Mouse (Mus musculus) E14TG2a.4 (cell line): ENCODE results near the gene Rbck1.

Source experiments
- H3K27me3 ChIP-seq: 2 replicates; pipeline ENCODE4 v1.6.1; 2014; ENCODE audit warnings: low read length, control low read depth; ENCODE audit not compliant: insufficient read depth
- H3K36me3 ChIP-seq: 2 replicates; pipeline ENCODE4 v1.6.1; 2014; ENCODE audit warnings: low read length, control low read depth; ENCODE audit not compliant: insufficient read depth
- H3K4me1 ChIP-seq: replicated peaks from 2 replicates; pipeline ENCODE4 v1.6.1; 2014; ENCODE audit warnings: low read depth, low read length, control low read depth
- H3K4me3 ChIP-seq: replicated peaks from 2 replicates; pipeline ENCODE4 v1.5.1; 2014; ENCODE audit warnings: mild to moderate bottlenecking, low read length
- H3K9me3 ChIP-seq: 2 replicates; pipeline ENCODE4 v1.6.1; 2014; ENCODE audit warnings: low read length, control low read depth
- CTCF ChIP-seq: conservative IDR thresholded peaks from 2 replicates; pipeline ENCODE4 v1.5.1; 2014; ENCODE audit warnings: low read length
- NANOG ChIP-seq: IDR thresholded peaks from 2 replicates; pipeline ENCODE4 v1.6.1; 2014; ENCODE audit warnings: borderline replicate concordance, low read length, mixed read lengths
- POU5F1 ChIP-seq: IDR thresholded peaks from 2 replicates; pipeline ENCODE4 v1.6.1; 2014; ENCODE audit warnings: low read length, borderline replicate concordance

The Rbck1 gene

GRCm38 (mm10) chr2:152347722-152348121 is 15.3 kb upstream of the Rbck1 start:
- TF ChIP-seq NANOG (no peak), CTCF (no peak), POU5F1 (no peak)
- Histone ChIP-seq H3K9me3 (no peaks in the 10 kb centered on the region), H3K36me3 (peaks cover 10% of the 10 kb centered on the region), H3K27me3 (no peaks in the 10 kb centered on the region), H3K4me1 (peaks cover 83% of the 10 kb centered on the region), H3K4me3 (no peak overlapping the region)

- TF ChIP-seq CTCF, result no peak
- TF ChIP-seq POU5F1, result no peak
- TF ChIP-seq NANOG, result no peak
- Histone ChIP-seq H3K4me1 (peaks cover 90% of the 10 kb centered on the region), H3K9me3 (no peaks in the 10 kb centered on the region), H3K36me3 (peaks cover 12% of the 10 kb centered on the region), H3K4me3 (0 out of 2 replicates have a peak overlapping the region, but pooled peaks have one; percentile 89), H3K27me3 (no peaks in the 10 kb centered on the region)
These were observed 14.5 kb upstream of the Rbck1 start for GRCm38 (mm10) chr2:152346776-152347465.

- H3K27me3 ChIP-seq, result no peaks in the 10 kb centered on the region
These were observed 12.9 kb upstream of the Rbck1 start for GRCm38 (mm10) chr2:152345393-152345792.

GRCm38 (mm10) chr2:152344909-152345308 is 12.5 kb upstream of the Rbck1 start:
- H3K4me3 ChIP-seq, result peak overlapping the region; percentile 89
- peaks cover 24% of the 10 kb centered on the region for H3K36me3 ChIP-seq
- H3K27me3 ChIP-seq, result no peaks in the 10 kb centered on the region
- TF ChIP-seq NANOG (no peak), CTCF (no peak), POU5F1 (no peak)
- no peaks in the 10 kb centered on the region for H3K9me3 ChIP-seq
- peaks cover 80% of the 10 kb centered on the region for H3K4me1 ChIP-seq

More at GRCm38 (mm10) chr2:152345393-152345792, 12.9 kb upstream of the Rbck1 start:
- peaks cover 81% of the 10 kb centered on the region for H3K4me1 ChIP-seq
- peaks cover 21% of the 10 kb centered on the region for H3K36me3 ChIP-seq
- TF ChIP-seq CTCF (no peak), NANOG (no peak), POU5F1 (no peak)
- peak overlapping the region; percentile 89 for H3K4me3 ChIP-seq
- no peaks in the 10 kb centered on the region for H3K9me3 ChIP-seq

GRCm38 (mm10) chr2:152344361-152344760 is 11.9 kb upstream of the Rbck1 start:
- Histone ChIP-seq H3K4me3 (peak overlapping the region; percentile 89), H3K9me3 (no peaks in the 10 kb centered on the region), H3K36me3 (peaks cover 30% of the 10 kb centered on the region), H3K4me1 (peaks cover 80% of the 10 kb centered on the region), H3K27me3 (no peaks in the 10 kb centered on the region)
- no peak for TF ChIP-seq CTCF
- no peak for TF ChIP-seq POU5F1
- TF ChIP-seq NANOG, result no peak

- Histone ChIP-seq H3K4me3 (peak within 1 kb of the TSS; percentile 89), H3K27me3 (no peaks in the 10 kb centered on the region), H3K4me1 (peaks cover 80% of the 10 kb centered on the region), H3K9me3 (no peaks in the 10 kb centered on the region), H3K36me3 (peaks cover 38% of the 10 kb centered on the region)
- TF ChIP-seq CTCF (peak; percentile 40), NANOG (no peak), POU5F1 (no peak)
These were observed 11.1 kb upstream of the Rbck1 start, which contains the start of gene Trib3 for GRCm38 (mm10) chr2:152343329-152344213. TSS of gene Trib3 (minus strand) at chr2:152344032.

GRCm38 (mm10) chr2:152339631-152340179 is 7.3 kb upstream of the Rbck1 start:
- H3K4me1 ChIP-seq, result peaks cover 68% of the 10 kb centered on the region
- no peaks in the 10 kb centered on the region for H3K9me3 ChIP-seq
- peaks cover 62% of the 10 kb centered on the region for H3K36me3 ChIP-seq
- TF ChIP-seq POU5F1 (no peak), NANOG (no peak)
- peak overlapping the region; percentile 72 for H3K4me3 ChIP-seq
- H3K27me3 ChIP-seq, result no peaks in the 10 kb centered on the region

- Histone ChIP-seq H3K4me3 (0 out of 2 replicates have a peak overlapping the region, but pooled peaks have one; percentile 10), H3K27me3 (no peaks in the 10 kb centered on the region), H3K4me1 (peaks cover 73% of the 10 kb centered on the region), H3K36me3 (peaks cover 62% of the 10 kb centered on the region), H3K9me3 (no peaks in the 10 kb centered on the region)
- no peak for TF ChIP-seq POU5F1
- TF ChIP-seq CTCF, result no peak
- no peak for TF ChIP-seq NANOG
These were observed 5.9 kb upstream of the Rbck1 start for GRCm38 (mm10) chr2:152338319-152338718.
